In genomic region chr14:58168920-58169319, GRCm38 (mm10) we compare ENCODE assay signal across 24 mouse cellular contexts.
"Had no signal": no experiment of that assay in that cellular context is flagged by ENCODE, and none has a peak within 500 bp of the region (broad histone marks: within the 10 kb centered on the region; RNA-seq: fewer than 3 reads in every experiment).

No protein-coding gene starts in this region.

- ATAC-seq: forebrain, embryonic 16.5 days; hindbrain, embryonic 16.5 days; inflammation-experienced regulatory T-cells, adult 6 months; liver, embryonic 12.5 days had no signal

- DNase-seq: gastrocnemius, adult 2 months; gastrocnemius, postnatal 10 days; gastrocnemius, postnatal 25 days; heart, adult 2 months; heart, postnatal 10 days; heart, postnatal 4 days; kidney, adult 18-20 months; kidney, adult 8-10 months; kidney, postnatal 10 days; kidney, postnatal 25 days; kidney, postnatal 4 days; layer of hippocampus, adult 9-11 months had no signal

- H3K4me3 ChIP-seq: gastrocnemius, adult 2 months; heart, adult 2 months; hindbrain, embryonic 10.5 days; hindbrain, embryonic 12.5 days; left cerebral cortex, adult 2 months; limb, embryonic 13.5 days; limb, embryonic 15.5 days; liver, embryonic 12.5 days had no signal

- H3K4me1 ChIP-seq: hindbrain, embryonic 10.5 days; hindbrain, embryonic 12.5 days; limb, embryonic 13.5 days; limb, embryonic 15.5 days; liver, embryonic 12.5 days had no signal

- H3K27me3 ChIP-seq: hindbrain, embryonic 12.5 days; limb, embryonic 13.5 days; limb, embryonic 15.5 days; liver, embryonic 12.5 days had no signal

- H3K9ac ChIP-seq: hindbrain, embryonic 12.5 days; hindbrain, embryonic 14.5 days; limb, embryonic 13.5 days; limb, embryonic 15.5 days; liver, embryonic 12.5 days; liver, embryonic 14.5 days had no signal

- H3K9me3 ChIP-seq: hindbrain, embryonic 10.5 days; hindbrain, embryonic 12.5 days; limb, embryonic 13.5 days; limb, embryonic 15.5 days; liver, embryonic 12.5 days had no signal

- H3K27ac ChIP-seq: gastrocnemius, adult 2 months; heart, adult 2 months; hindbrain, embryonic 10.5 days; hindbrain, embryonic 12.5 days; hindbrain, embryonic 14.5 days; left cerebral cortex, adult 2 months; limb, embryonic 13.5 days; limb, embryonic 15.5 days; liver, embryonic 12.5 days; liver, embryonic 14.5 days had no signal

- H3K36me3 ChIP-seq: hindbrain, embryonic 10.5 days; hindbrain, embryonic 12.5 days; limb, embryonic 13.5 days; limb, embryonic 15.5 days; liver, embryonic 12.5 days had no signal

- H3K4me2 ChIP-seq: heart, embryonic 11.5 days; hindbrain, embryonic 12.5 days; hindbrain, embryonic 14.5 days; limb, embryonic 13.5 days; limb, embryonic 15.5 days; liver, embryonic 12.5 days had no signal
